Mouse (Mus musculus): Measurements from ENCODE around the gene Rnf216. TPM values are rescaled to one million over a fixed set of nuclear protein-coding genes. Genes with fewer than 3 reads are reported as not detected.

Gene Rnf216
- polyA plus RNA-seq, 1 experiment = 58.3 TPM

GRCm38 (mm10) chr5:143036052-143036451 lies 76.7 kb downstream of the Rnf216 start:
- Histone ChIP-seq H3K36me3 (ENCODE audit: control insufficient read depth, insufficient read depth, low read length) (peaks cover 2% of the 10 kb centered on the region), H3K4me1 (ENCODE audit: control insufficient read depth, insufficient read depth, low read length) (no peaks in the 10 kb centered on the region), H3K27me3 (ENCODE audit: control insufficient read depth, insufficient read depth, low read length) (no peaks in the 10 kb centered on the region), H3K4me3 (ENCODE audit: control insufficient read depth, low read depth, low read length) (no peak overlapping the region), H3K27ac (ENCODE audit: control insufficient read depth, insufficient read depth, low read depth, low read length) (no peak overlapping the region)
- TF ChIP-seq POLR2A (IDR thresholded peaks at IDR 0.05; ENCODE audit: control insufficient read depth, low read depth, low read length) (no peak), CTCF (IDR thresholded peaks at IDR 0.05; ENCODE audit: control insufficient read depth, insufficient read depth, insufficient replicate concordance, low read depth, low read length) (no peak)

GRCm38 (mm10) chr5:143035271-143035670 lies 77.5 kb downstream of the Rnf216 start:
- TF ChIP-seq POLR2A (IDR thresholded peaks at IDR 0.05; ENCODE audit: control insufficient read depth, low read depth, low read length) = no peak
- Histone ChIP-seq H3K27ac (ENCODE audit: control insufficient read depth, insufficient read depth, low read depth, low read length) (no peak overlapping the region), H3K27me3 (ENCODE audit: control insufficient read depth, insufficient read depth, low read length) (no peaks in the 10 kb centered on the region), H3K4me3 (ENCODE audit: control insufficient read depth, low read depth, low read length) (no peak overlapping the region), H3K4me1 (ENCODE audit: control insufficient read depth, insufficient read depth, low read length) (no peaks in the 10 kb centered on the region), H3K36me3 (ENCODE audit: control insufficient read depth, insufficient read depth, low read length) (peaks cover 2% of the 10 kb centered on the region)

- Histone ChIP-seq H3K4me3 (ENCODE audit: control insufficient read depth, low read depth, low read length) (no peak overlapping the region), H3K27me3 (ENCODE audit: control insufficient read depth, insufficient read depth, low read length) (no peaks in the 10 kb centered on the region), H3K36me3 (ENCODE audit: control insufficient read depth, insufficient read depth, low read length) (peaks cover 2% of the 10 kb centered on the region), H3K27ac (ENCODE audit: control insufficient read depth, insufficient read depth, low read depth, low read length) (no peak overlapping the region), H3K4me1 (ENCODE audit: control insufficient read depth, insufficient read depth, low read length) (no peaks in the 10 kb centered on the region)
- no peak for TF ChIP-seq CTCF (IDR thresholded peaks at IDR 0.05; ENCODE audit: control insufficient read depth, insufficient read depth, insufficient replicate concordance, low read depth, low read length)
- no peak for TF ChIP-seq POLR2A (IDR thresholded peaks at IDR 0.05; ENCODE audit: control insufficient read depth, low read depth, low read length)
Measured at GRCm38 (mm10) chr5:143034108-143034507, 78.7 kb downstream of the Rnf216 start.

- Histone ChIP-seq H3K36me3 (ENCODE audit: control insufficient read depth, insufficient read depth, low read length) (no peaks in the 10 kb centered on the region), H3K4me1 (ENCODE audit: control insufficient read depth, insufficient read depth, low read length) (no peaks in the 10 kb centered on the region), H3K27me3 (ENCODE audit: control insufficient read depth, insufficient read depth, low read length) (no peaks in the 10 kb centered on the region), H3K4me3 (ENCODE audit: control insufficient read depth, low read depth, low read length) (no peak overlapping the region), H3K27ac (ENCODE audit: control insufficient read depth, insufficient read depth, low read depth, low read length) (no peak overlapping the region)
- no peak for TF ChIP-seq CTCF (IDR thresholded peaks at IDR 0.05; ENCODE audit: control insufficient read depth, insufficient read depth, insufficient replicate concordance, low read depth, low read length)
- TF ChIP-seq POLR2A (IDR thresholded peaks at IDR 0.05; ENCODE audit: control insufficient read depth, low read depth, low read length) = no peak
Measured at GRCm38 (mm10) chr5:143033277-143033676, 79.5 kb downstream of the Rnf216 start.

- TF ChIP-seq CTCF (IDR thresholded peaks at IDR 0.05; ENCODE audit: control insufficient read depth, insufficient read depth, insufficient replicate concordance, low read depth, low read length) = no peak
- TF ChIP-seq POLR2A (IDR thresholded peaks at IDR 0.05; ENCODE audit: control insufficient read depth, low read depth, low read length) = no peak
- no peaks in the 10 kb centered on the region for H3K4me1 ChIP-seq (ENCODE audit: control insufficient read depth, insufficient read depth, low read length)
- H3K4me3 ChIP-seq (ENCODE audit: control insufficient read depth, low read depth, low read length) = no peak overlapping the region
- H3K36me3 ChIP-seq (ENCODE audit: control insufficient read depth, insufficient read depth, low read length) = no peaks in the 10 kb centered on the region; the same call in 1 of the 2 replicates
- H3K27me3 ChIP-seq (ENCODE audit: control insufficient read depth, insufficient read depth, low read length) = no peaks in the 10 kb centered on the region
- no peak overlapping the region for H3K27ac ChIP-seq (ENCODE audit: control insufficient read depth, insufficient read depth, low read depth, low read length)
Measured at GRCm38 (mm10) chr5:143032639-143033146, 80.1 kb downstream of the Rnf216 start.

- no peak overlapping the region for H3K27ac ChIP-seq (ENCODE audit: control insufficient read depth, insufficient read depth, low read depth, low read length)
- H3K36me3 ChIP-seq (ENCODE audit: control insufficient read depth, insufficient read depth, low read length) = no peaks in the 10 kb centered on the region; the same call in 1 of the 2 replicates
- H3K4me3 ChIP-seq (ENCODE audit: control insufficient read depth, low read depth, low read length) = no peak overlapping the region
- TF ChIP-seq CTCF (IDR thresholded peaks at IDR 0.05; ENCODE audit: control insufficient read depth, insufficient read depth, insufficient replicate concordance, low read depth, low read length) (no peak), POLR2A (IDR thresholded peaks at IDR 0.05; ENCODE audit: control insufficient read depth, low read depth, low read length) (no peak)
- no peaks in the 10 kb centered on the region for H3K27me3 ChIP-seq (ENCODE audit: control insufficient read depth, insufficient read depth, low read length)
- H3K4me1 ChIP-seq (ENCODE audit: control insufficient read depth, insufficient read depth, low read length) = no peaks in the 10 kb centered on the region
Measured at GRCm38 (mm10) chr5:143031681-143032080, 81.1 kb downstream of the Rnf216 start.

GRCm38 (mm10) chr5:143031193-143031592 lies 81.6 kb downstream of the Rnf216 start:
- Histone ChIP-seq H3K4me3 (ENCODE audit: control insufficient read depth, low read depth, low read length) (no peak overlapping the region), H3K27ac (ENCODE audit: control insufficient read depth, insufficient read depth, low read depth, low read length) (no peak overlapping the region), H3K27me3 (ENCODE audit: control insufficient read depth, insufficient read depth, low read length) (no peaks in the 10 kb centered on the region), H3K36me3 (ENCODE audit: control insufficient read depth, insufficient read depth, low read length) (no peaks in the 10 kb centered on the region; the same call in 1 of the 2 replicates), H3K4me1 (ENCODE audit: control insufficient read depth, insufficient read depth, low read length) (no peaks in the 10 kb centered on the region)
- TF ChIP-seq POLR2A (IDR thresholded peaks at IDR 0.05; ENCODE audit: control insufficient read depth, low read depth, low read length) (no peak), CTCF (IDR thresholded peaks at IDR 0.05; ENCODE audit: control insufficient read depth, insufficient read depth, insufficient replicate concordance, low read depth, low read length) (no peak)

- no peak overlapping the region for H3K27ac ChIP-seq (ENCODE audit: control insufficient read depth, insufficient read depth, low read depth, low read length)
- TF ChIP-seq POLR2A (IDR thresholded peaks at IDR 0.05; ENCODE audit: control insufficient read depth, low read depth, low read length) = no peak
- no peak for TF ChIP-seq CTCF (IDR thresholded peaks at IDR 0.05; ENCODE audit: control insufficient read depth, insufficient read depth, insufficient replicate concordance, low read depth, low read length)
- no peaks in the 10 kb centered on the region; the same call in 1 of the 2 replicates for H3K36me3 ChIP-seq (ENCODE audit: control insufficient read depth, insufficient read depth, low read length)
- H3K27me3 ChIP-seq (ENCODE audit: control insufficient read depth, insufficient read depth, low read length) = no peaks in the 10 kb centered on the region
- no peaks in the 10 kb centered on the region for H3K4me1 ChIP-seq (ENCODE audit: control insufficient read depth, insufficient read depth, low read length)
- H3K4me3 ChIP-seq (ENCODE audit: control insufficient read depth, low read depth, low read length) = no peak overlapping the region
Measured at GRCm38 (mm10) chr5:143023887-143024286, 88.9 kb downstream of the Rnf216 start.
